Mouse (Mus musculus): Measurements from ENCODE around the gene Cyp8b1. TPM values are rescaled to one million over a fixed set of nuclear protein-coding genes. Genes with fewer than 3 reads are reported as not detected.
A peak's percentile ranks its signal among the peaks of the same experiment; 100 is the strongest.

The Cyp8b1 gene
- polyA plus RNA-seq, 1 experiment = not detected

- DNase-seq = no peak
- no peak for TF ChIP-seq CTCF (IDR thresholded peaks at IDR 0.05; ENCODE audit: borderline replicate concordance, insufficient read depth, low read depth, low read length)
- no peak for TF ChIP-seq POLR2A (IDR thresholded peaks at IDR 0.05; ENCODE audit: borderline replicate concordance, insufficient read depth, low read length)
- Histone ChIP-seq H3K4me1 (ENCODE audit: control insufficient read depth, insufficient read depth, low read length) (peaks cover 4% of the 10 kb centered on the region; the same call in 1 of the 2 replicates), H3K27me3 (ENCODE audit: control insufficient read depth, insufficient read depth, low read length) (no peaks in the 10 kb centered on the region), H3K4me3 (replicated peaks; ENCODE audit: insufficient read depth, low read depth, low read length) (no peak overlapping the region), H3K27ac (ENCODE audit: insufficient read depth, low read length) (no peak overlapping the region)
- WGBS = 80% methylated on average over 4 of the region's 4 CpGs
These were observed 10.4 kb downstream of the Cyp8b1 start for GRCm38 (mm10) chr9:121905556-121906185.

GRCm38 (mm10) chr9:121904946-121905345 lies 11.2 kb downstream of the Cyp8b1 start:
- no peak for DNase-seq
- Histone ChIP-seq H3K4me1 (ENCODE audit: control insufficient read depth, insufficient read depth, low read length) (peaks cover 4% of the 10 kb centered on the region; the same call in 1 of the 2 replicates), H3K27me3 (ENCODE audit: control insufficient read depth, insufficient read depth, low read length) (no peaks in the 10 kb centered on the region), H3K4me3 (replicated peaks; ENCODE audit: insufficient read depth, low read depth, low read length) (no peak overlapping the region), H3K27ac (ENCODE audit: insufficient read depth, low read length) (no peak overlapping the region)
- TF ChIP-seq CTCF (IDR thresholded peaks at IDR 0.05; ENCODE audit: borderline replicate concordance, insufficient read depth, low read depth, low read length) (no peak), POLR2A (IDR thresholded peaks at IDR 0.05; ENCODE audit: borderline replicate concordance, insufficient read depth, low read length) (no peak)
- WGBS = 95% methylated on average over 7 of the region's 7 CpGs

- H3K4me1 ChIP-seq (ENCODE audit: control insufficient read depth, insufficient read depth, low read length) = peaks cover 4% of the 10 kb centered on the region; the same call in 1 of the 2 replicates
- no peak overlapping the region for H3K4me3 ChIP-seq (replicated peaks; ENCODE audit: insufficient read depth, low read depth, low read length)
- no peak for TF ChIP-seq POLR2A (IDR thresholded peaks at IDR 0.05; ENCODE audit: borderline replicate concordance, insufficient read depth, low read length)
- no peak for TF ChIP-seq CTCF (IDR thresholded peaks at IDR 0.05; ENCODE audit: borderline replicate concordance, insufficient read depth, low read depth, low read length)
- DNase-seq = no peak
- H3K27me3 ChIP-seq (ENCODE audit: control insufficient read depth, insufficient read depth, low read length) = no peaks in the 10 kb centered on the region
- WGBS = 90% methylated on average over 4 of the region's 4 CpGs
- no peak overlapping the region for H3K27ac ChIP-seq (ENCODE audit: insufficient read depth, low read length)
These were observed 11.8 kb downstream of the Cyp8b1 start for GRCm38 (mm10) chr9:121904319-121904718.

- H3K27me3 ChIP-seq (ENCODE audit: control insufficient read depth, insufficient read depth, low read length) = no peaks in the 10 kb centered on the region
- TF ChIP-seq CTCF (IDR thresholded peaks at IDR 0.05; ENCODE audit: borderline replicate concordance, insufficient read depth, low read depth, low read length) (no peak), POLR2A (IDR thresholded peaks at IDR 0.05; ENCODE audit: borderline replicate concordance, insufficient read depth, low read length) (no peak)
- peak; percentile 43 to 44 for DNase-seq
- H3K27ac ChIP-seq (ENCODE audit: insufficient read depth, low read length) = no peak overlapping the region
- H3K4me3 ChIP-seq (replicated peaks; ENCODE audit: insufficient read depth, low read depth, low read length) = no peak overlapping the region
- WGBS = 54% methylated on average over 8 of the region's 8 CpGs
- H3K4me1 ChIP-seq (ENCODE audit: control insufficient read depth, insufficient read depth, low read length) = peaks cover 4% of the 10 kb centered on the region; the same call in 1 of the 2 replicates
These were observed 12.4 kb downstream of the Cyp8b1 start for GRCm38 (mm10) chr9:121903476-121904305.

- Histone ChIP-seq H3K4me3 (replicated peaks; ENCODE audit: insufficient read depth, low read depth, low read length) (no peak overlapping the region), H3K27ac (ENCODE audit: insufficient read depth, low read length) (no peak overlapping the region), H3K4me1 (ENCODE audit: control insufficient read depth, insufficient read depth, low read length) (peaks cover 4% of the 10 kb centered on the region; the same call in 1 of the 2 replicates), H3K27me3 (ENCODE audit: control insufficient read depth, insufficient read depth, low read length) (no peaks in the 10 kb centered on the region)
- no peak for DNase-seq
- TF ChIP-seq POLR2A (IDR thresholded peaks at IDR 0.05; ENCODE audit: borderline replicate concordance, insufficient read depth, low read length) (no peak), CTCF (IDR thresholded peaks at IDR 0.05; ENCODE audit: borderline replicate concordance, insufficient read depth, low read depth, low read length) (no peak)
- WGBS = 70% methylated on average over 5 of the region's 5 CpGs
These were observed 14.1 kb downstream of the Cyp8b1 start for GRCm38 (mm10) chr9:121901710-121902700.

GRCm38 (mm10) chr9:121900282-121900855 lies 15.7 kb downstream of the Cyp8b1 start:
- H3K4me3 ChIP-seq (replicated peaks; ENCODE audit: insufficient read depth, low read depth, low read length) = no peak overlapping the region
- peaks cover 4% of the 10 kb centered on the region; the same call in 1 of the 2 replicates for H3K4me1 ChIP-seq (ENCODE audit: control insufficient read depth, insufficient read depth, low read length)
- no peak overlapping the region for H3K27ac ChIP-seq (ENCODE audit: insufficient read depth, low read length)
- WGBS = 87% methylated on average over 5 of the region's 5 CpGs
- no peak for TF ChIP-seq CTCF (IDR thresholded peaks at IDR 0.05; ENCODE audit: borderline replicate concordance, insufficient read depth, low read depth, low read length)
- no peak for TF ChIP-seq POLR2A (IDR thresholded peaks at IDR 0.05; ENCODE audit: borderline replicate concordance, insufficient read depth, low read length)
- no peaks in the 10 kb centered on the region for H3K27me3 ChIP-seq (ENCODE audit: control insufficient read depth, insufficient read depth, low read length)
- DNase-seq = no peak

GRCm38 (mm10) chr9:121899306-121899705 lies 16.8 kb downstream of the Cyp8b1 start:
- no peak overlapping the region for H3K4me3 ChIP-seq (replicated peaks; ENCODE audit: insufficient read depth, low read depth, low read length)
- TF ChIP-seq CTCF (IDR thresholded peaks at IDR 0.05; ENCODE audit: borderline replicate concordance, insufficient read depth, low read depth, low read length) (no peak), POLR2A (IDR thresholded peaks at IDR 0.05; ENCODE audit: borderline replicate concordance, insufficient read depth, low read length) (no peak)
- no peaks in the 10 kb centered on the region for H3K27me3 ChIP-seq (ENCODE audit: control insufficient read depth, insufficient read depth, low read length)
- DNase-seq = no peak
- H3K4me1 ChIP-seq (ENCODE audit: control insufficient read depth, insufficient read depth, low read length) = peaks cover 4% of the 10 kb centered on the region; the same call in 1 of the 2 replicates
- 71% methylated on average over 6 of the region's 6 CpGs for WGBS
- H3K27ac ChIP-seq (ENCODE audit: insufficient read depth, low read length) = no peak overlapping the region

Data from cerebellum, adult 2 months (tissue).